Mouse (Mus musculus) lung, postnatal 25 days (tissue): ENCODE data around the gene Tbc1d22b.
"Not testable (repeated sequence)": the region's sequence is repeated elsewhere in the genome, so short reads cannot be mapped to it uniquely, and the experiment has no call there.

Experiments used
- DNase-seq: peaks from one replicate; pipeline ENCODE4 v3.0.0; 2022; ENCODE audit warnings: low spot score

The Tbc1d22b gene

DNA sequence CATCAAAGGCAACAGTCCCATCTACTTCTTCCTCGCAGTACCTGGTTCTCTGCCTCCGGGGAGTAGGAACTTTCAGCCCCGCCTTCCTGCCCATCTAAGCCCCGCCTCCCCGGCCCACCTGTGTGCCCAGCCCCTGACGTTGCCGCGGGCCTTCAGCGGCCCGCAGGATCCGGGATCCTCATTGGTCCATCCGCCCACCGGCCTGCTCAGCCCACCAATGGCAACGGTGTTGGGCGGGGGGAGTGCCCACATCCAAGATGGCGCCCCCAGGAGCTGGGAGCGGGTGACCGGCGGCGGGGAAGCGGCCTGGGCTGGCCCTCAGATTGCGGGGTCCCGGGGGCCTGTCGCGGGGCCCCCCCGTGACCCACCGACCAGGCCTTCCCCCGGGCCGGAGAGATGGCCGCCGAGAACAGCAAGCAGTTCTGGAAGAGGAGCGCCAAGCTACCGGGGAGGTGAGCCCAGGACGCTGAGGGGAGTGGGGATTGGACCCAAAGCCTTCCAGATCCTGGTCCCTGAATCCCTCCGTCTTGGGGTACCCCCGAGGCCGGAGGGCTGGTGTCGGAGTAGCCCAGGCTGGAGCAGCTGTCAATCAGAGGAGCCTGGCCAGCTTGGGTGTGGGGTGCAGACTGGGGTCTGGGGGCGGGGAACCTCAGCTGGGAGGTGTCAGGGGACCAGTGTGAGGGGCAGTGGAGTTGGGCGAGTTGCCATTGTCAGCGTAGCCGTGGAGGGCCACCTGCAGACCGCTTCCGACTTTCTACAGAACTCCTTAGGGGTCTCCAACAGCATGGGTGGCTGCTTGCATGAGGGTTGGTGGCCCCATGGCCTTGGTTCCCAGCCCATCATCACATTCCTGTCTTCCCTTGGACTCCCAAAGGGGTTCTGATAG, at the start of gene Tbc1d22b, which contains the start of gene Gm17657:
Tbc1d22b (plus strand) TSS at position 243 of the 886 bp plus-strand sequence.
Gm17657 (minus strand) TSS at position 96 of the 886 bp plus-strand sequence.
- DNase-seq: peak; percentile 96

DNA sequence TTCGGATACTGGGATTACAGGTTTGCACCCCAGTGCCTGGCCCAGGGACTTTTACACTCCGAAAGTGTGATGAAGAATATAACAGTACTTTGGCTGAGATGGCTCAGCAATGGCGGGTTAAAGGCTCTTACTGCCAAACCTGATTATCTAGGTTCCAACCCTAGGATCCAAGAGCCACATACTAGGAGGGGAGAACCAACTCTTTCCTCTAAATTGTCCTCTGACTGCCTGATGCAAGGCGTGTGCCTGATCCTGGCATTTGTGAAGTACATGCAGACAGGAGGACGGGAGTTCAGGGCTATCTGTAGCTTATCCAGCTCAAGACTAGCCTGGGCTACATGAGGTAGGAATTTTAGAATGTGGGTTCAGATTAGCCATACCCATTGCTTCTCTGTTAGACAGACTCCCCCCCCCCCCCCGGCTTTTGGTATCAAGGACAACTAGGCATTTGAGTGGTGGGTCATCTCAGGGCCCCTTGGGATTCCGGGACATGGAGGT, 49.3 kb upstream of the Tbc1d22b start:
- DNase-seq: no peak

DNA sequence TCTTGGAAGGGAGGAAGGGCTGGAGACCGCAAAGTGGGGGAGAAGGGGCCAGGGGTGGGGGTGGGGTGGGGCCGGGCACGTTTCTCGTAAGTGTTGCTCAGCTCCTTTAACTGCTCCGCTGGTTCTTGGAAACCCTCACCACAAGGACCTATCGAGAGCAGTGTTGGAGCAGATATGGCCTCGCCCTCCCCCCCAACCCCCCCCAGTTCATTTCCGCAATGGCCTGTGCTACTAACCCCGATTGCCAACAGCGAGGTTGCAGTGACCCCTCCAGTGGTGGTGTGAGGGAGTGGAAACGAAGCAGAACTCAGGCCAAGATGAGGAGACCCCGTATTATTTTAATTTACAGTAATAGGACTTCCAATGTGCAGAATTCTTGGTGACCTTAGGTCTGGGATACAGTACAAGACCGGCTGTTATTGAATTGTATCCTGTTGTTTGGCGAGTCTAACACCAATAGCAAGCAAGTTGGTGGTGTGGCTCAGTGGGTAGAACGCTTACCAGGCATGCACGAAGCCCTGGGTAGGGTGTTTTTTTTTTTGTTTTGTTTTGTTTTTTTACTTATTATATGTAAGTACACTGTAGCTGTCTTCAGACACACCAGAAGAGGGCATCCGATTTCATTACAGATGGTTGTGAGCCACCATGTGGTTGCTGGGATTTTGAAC, 48.6 kb upstream of the Tbc1d22b start:
- DNase-seq: no peak

DNA sequence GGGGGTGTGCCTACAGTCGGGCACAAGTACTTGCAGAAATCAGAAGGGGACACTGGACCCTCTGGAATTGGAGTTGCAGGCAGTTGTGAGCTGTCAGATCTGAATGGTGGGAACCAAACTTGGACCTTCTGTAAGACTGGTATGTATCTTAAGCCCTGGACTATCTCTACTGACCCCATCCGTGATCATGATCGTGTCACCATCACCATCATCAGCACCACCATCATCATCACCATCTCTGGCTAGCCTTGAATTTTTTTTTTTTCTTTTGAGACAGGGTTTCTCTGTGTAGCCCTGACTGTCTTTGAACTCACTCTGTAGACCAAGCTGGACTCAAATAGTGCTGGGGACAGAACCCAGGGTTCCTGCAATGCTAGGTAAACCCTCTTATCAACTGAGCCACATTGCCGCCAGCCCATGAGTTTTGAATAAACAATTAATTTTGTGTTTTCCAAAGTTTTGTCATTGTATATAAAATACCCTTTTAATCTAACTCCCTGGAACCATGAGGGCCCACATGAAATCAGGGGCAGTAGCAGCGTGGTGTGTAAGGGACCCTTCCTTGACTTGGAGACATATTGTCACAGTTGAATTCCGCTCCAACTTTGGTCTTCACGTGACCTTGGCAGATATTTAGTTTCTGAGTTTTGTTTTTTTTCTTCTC, 47.4 kb upstream of the Tbc1d22b start:
- no peak for DNase-seq

DNA sequence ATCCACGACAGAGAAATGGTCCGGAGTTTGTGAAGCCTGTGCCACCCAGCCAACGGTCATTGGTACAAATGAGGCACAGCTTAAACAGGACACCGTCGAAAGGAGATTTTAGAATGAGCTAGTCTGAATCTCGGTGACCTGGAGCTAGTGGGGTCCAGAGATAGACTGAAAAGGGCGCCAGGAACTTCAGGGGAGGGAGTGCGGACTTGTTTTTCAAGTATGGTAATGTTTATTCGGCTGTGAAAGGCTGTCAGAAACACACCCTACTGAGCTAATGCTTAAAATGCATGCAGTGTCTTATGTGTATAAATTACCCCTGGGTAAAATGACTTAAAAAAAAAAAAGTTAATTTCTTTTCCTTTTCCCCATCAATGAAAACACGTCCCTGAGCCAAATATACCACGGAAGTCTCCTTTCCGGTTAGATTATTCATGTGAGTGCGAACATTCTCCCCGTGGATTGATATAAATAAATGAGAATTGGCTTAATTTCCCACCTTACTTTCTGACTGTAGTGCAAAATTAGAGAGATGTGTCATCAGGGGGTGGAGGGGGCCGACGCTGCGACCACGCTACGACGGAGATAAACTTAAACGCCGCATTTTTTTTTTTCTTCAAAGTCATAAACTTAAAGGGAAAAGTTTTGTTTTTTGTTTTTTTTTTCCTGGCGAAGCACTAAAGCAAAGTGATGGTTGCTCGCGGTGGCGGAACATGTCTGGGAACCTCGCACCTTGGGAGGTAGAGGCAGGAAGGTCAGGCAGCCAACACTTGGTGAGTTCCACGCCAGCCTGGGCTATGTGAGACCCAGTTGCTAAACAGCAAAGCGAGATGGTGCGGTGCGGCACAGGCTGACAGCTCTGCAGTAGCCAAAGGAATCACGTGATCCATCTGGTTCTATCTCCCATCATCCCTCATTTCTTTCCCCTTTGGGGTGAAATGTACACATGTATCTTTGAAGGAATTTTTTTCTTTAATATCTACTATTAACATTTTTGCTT, 46.6 kb upstream of the Tbc1d22b start:
- no peak for DNase-seq

DNA sequence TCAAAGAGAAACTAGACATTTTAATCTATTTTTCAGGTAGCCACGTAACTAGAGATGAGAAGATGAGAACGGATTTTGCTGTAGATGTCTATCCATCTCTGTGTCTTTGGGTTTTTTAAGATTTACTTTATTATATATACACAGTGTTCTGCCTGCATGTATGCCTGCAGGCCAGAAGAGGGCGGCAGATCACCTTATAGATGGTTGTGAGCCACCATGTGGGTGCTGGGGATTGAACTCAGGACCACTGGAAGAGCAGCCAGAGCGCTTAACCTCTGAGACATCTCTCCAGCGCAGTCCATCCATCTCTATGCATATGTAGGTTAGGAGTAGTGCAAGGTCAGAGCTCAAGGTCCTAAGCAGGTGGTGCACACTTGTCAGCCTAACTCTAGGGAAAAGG, 45.9 kb upstream of the Tbc1d22b start:
- DNase-seq: no peak

DNA sequence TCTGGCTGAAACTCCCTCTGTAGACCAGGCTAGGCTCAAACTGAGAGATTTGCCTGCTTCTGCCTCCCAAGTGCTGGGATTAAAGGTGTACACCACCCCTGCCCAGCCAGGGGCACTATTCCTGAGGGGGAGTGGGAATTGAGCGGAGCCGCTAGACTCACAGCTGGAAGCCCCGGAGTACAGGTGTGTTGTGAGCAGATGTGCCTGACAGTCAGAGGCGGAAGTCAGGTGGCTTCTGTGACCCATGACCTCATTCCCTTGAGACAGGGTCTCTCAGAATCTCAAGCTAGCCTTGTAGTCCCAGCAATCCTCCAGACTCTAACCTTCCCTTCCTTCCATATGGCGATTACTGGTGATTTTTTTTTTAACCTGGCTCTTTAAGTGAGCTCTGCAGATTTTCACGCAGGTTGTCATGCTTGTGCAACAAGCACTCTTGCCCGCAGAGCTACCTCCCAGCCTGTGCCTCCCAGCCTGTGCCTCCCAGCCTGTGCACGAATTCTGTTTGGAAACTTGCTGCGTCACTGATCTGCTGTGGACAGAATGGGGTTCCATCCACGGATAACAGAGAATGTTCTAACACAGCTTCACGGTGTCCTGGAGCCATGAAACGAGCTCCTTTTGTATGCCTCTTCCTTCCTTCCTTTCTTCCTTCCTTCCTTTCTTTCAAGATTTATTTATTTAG, 40.5 kb upstream of the Tbc1d22b start:
- DNase-seq: no peak

DNA sequence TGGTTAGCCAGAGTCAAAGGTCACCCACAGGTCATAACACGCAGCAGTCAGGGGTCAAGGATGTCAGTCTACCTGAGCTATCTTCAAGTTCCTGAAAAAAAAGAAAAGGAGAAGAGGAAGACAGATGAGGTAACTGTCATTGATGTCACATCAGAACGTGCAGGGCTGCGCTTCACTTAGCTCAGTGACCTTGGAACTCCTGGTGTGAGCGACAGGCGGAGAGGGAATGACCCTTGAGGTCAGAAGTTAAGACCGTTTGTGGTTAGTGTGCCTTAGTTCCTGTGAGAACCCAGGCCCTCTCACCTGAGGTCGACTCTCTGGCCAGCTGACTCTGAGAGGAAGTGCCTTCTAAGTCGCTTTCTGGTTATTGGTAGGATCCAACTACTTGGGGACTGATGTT, 38.9 kb upstream of the Tbc1d22b start:
- DNase-seq: no peak

DNA sequence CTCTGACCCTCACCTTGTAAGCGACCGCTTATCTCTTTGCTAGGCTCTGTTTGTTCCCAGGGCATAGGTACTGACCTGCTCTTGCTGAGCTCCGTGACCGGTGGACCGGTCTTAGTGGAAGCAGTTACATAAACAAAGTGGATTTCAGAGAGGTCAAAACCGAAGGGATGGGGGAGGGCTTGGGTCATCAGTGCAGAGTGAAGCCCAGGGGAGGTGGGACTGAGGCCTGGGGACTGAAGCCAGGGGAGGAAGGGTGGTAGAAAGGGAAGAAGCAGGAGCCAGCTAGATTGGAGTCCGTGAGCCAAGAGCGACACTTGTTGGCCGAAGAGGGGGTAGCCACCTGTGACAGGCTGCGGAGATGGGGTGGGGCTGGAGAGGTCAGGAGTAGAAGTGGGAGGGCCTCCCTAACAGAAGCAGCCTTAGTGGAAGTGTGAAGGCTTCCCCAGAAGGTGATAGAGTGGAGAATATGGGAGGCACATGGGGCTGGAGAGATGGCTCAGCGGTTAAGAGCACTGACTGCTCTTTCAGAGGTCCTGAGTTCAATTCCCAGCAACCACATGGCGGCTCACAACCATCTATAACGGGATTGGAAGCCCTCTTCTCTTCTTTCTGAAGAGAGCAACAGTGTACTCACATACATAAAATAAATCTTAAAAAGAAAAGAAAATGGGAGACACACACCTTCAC, 36.4 kb upstream of the Tbc1d22b start:
- DNase-seq: peak; percentile 80

DNA sequence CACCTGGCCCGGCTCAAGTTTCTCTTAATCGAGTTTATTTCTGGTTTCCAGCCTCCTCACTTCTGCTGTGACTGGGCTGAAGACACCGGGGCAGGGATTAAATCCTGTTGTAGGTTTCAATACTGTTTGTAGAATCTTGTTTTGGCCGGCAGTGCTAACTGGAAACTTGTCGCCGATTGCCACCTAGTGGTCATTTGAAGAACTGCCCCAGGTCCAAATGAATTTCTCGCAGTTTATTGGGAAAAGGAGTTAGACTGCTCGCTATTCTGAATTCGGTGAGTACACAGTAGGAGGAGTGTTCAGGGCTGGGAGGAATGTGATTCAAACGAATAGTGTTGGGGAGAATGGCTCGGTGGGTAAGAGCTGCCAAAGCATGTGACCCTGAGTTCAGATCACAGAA, 35.1 kb upstream of the Tbc1d22b start:
- DNase-seq: peak; percentile 83

DNA sequence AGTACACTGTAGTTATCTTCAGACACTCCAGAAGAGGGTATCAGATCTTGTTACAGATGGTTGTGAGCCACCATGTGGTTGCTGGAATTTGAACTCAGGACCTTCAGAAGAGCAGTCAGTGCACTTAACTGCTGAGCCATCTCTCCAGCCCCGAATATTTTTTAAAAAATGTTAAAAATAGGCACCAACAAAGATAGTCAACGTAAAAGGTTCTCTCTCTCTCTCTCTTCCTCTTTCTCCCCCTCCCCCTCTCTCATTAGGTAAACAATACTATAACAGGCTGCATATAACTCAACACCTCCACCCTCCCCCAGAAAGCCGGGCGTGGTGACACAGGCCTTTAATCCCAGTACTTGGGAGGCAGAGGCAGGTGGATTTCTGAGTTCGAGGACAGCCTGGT, 30.9 kb upstream of the Tbc1d22b start:
- not testable (repeated sequence) for DNase-seq

DNA sequence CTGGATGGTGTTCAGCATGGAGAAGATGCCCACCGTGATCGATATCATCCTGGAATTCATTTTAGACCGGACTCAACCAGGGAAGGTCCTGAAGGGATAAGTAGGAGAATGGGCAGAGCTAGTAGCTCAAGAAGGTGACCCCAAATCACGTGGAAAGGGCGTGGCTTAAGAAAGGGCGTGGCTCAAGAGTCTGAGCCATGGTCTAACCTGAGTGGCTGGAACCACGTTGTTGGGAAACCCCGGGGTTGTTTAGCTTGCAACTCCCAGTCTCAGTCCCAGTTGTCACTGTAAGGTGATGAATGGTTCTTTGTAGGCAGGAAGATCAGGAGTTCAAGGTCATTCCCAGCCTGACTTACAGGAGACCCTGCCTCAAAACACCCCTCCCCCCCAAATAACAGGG, 29.9 kb upstream of the Tbc1d22b start:
- no peak for DNase-seq

DNA sequence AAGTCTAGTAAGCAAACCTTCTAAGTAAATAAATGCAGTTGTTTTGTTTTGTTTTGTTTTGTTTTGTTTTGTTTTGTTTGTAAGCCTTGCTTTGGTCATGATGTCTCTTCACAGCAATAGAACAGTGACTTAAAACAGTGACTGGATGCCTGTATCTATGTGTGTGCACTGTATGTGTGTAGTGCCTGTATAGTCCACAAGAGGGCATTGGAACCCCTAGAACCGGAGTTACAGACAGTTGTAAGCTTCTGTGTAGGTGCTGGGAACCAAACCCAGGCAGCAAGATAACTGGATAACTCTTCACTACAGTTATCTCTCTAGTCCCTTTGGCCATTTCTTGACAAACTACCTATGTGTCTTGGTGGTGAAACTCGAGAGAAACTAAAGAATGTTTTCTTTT, 24.0 kb upstream of the Tbc1d22b start:
- DNase-seq: no peak

DNA sequence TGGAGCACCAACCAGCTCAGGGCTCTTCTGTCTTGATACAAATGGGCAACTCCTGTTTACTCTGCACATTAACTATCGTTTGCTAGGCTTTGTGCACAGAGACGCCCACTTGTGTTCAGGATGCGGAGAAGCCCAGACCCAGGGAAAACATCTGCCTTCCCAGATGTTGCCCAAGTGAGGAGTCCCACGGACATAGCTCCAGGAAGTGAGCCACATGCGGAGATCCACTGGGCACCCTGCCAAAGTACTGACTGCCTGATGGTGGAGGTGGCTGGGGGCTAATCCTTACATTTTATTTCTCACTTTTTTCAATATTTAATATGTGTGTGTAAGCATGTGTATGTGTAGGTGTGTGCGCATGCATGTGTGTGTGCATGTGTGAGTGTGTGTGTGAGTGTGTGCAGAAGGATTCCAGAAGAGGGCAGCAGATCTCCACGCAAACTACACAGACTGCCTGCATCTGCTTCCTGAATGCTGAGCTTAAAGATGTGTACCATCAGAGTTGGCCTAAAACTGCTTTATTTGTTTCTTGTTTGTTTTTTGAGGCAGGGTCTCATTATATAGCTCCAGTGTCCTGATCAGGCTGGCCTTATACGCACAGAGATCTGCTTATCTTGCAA, 20.9 kb upstream of the Tbc1d22b start:
- DNase-seq: no peak

DNA sequence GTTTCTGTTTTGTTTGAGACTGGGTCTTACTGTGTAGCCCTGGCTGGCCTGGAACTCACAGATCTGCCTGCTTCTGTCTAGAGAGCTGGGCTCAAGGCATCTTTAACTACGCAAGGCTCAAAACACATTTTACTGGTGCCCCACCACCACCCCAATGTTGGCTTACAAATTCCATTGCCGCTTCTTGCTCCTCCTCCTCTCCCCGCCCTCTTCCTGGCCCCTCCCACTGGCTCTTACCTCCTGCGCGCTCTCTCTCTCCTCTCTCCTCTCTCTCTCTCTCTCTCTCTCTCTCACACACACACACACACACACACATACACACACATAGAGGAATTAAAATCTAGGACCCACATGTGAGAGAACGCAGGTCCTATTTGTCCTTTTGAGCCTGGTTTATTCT, 19.1 kb upstream of the Tbc1d22b start:
- no peak for DNase-seq

DNA sequence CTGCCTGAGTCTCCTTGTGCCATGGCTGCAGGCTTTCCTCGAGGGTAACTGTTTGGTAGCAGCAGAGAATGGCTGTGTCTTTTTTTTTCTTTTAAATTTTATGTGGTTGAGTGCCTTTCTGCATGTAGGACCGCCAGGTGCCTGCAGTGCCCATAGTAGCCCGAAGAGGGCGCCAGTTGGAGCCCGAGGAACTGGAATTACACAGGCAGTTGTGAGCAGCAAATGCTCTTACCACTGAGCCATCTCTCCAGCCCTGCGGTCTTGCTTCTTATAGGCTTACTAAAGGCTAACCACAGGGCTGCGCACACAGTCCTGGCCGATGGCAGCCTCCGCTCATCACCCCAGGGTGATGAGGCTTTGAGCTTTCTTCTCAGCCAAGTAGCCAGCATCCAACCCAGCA, 18.3 kb upstream of the Tbc1d22b start:
- no peak for DNase-seq

DNA sequence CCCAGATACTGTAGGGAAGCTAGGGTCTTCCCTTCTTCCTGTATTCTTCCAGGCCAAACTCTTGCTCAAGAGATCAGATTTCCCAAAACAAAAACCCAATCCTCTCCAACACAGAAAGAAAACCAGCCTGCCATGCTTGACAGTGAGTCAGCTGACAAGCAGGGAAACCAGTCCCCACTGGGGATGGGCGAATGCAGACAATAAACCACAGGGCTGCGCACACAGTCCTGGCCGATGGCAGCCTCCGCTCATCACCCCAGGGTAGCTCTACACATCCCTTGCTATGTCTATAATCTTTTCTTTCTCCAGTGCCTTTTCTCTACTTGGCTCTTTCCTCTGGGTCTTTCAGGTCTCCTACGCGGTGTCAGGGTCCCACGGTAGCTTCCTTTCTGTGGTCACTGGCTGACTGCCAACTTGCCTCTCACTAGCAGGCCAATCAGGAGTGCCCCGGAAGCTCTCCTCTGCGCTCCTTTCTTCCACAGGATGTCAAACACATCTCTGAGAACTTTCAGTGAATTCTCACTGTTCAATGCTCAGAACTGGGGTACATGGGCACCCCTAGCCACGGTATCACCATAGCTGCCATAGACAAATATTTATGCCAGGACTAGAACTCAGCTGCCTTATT, 17.7 kb upstream of the Tbc1d22b start:
- no peak for DNase-seq

DNA sequence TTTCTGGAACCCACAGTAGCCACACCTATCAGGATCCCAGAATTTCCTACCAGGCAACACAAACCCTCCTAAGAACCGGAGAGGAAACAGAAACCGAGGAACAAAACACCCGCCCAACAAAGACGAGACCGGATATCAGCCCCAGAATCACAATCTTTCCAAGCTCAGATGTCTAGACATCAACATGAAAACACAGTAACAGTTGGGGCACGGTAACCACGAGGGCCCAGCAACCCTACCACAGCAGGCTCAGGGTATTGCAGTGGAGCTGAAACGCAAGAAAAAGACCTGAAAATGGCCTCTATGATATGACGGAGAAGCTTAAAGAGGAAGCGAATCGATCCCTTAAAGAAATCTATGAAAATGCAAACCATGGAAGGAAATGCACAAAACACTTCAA, 15.7 kb upstream of the Tbc1d22b start:
- DNase-seq: no peak

DNA sequence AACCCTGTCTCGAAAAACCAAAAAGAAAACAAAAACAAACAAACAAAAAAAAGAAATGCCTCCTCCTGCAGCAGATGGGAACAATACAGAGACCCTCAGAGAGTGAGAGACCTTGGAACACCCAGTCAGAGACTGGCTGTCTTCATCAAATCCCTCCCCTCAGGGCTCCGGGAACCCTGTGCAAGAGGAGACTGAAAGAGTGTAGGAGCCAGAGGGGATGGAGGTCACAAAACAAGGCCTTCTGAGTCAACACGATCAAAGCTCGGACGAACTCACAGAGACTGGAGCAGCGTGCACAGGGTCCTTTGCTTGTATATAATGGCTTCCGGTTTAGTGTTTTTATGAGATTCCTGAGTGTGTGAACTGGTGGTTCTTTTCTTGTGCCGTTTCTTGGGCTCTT, 9.2 kb upstream of the Tbc1d22b start:
- DNase-seq: no peak
